Mouse (Mus musculus) heart, adult 18-20 months (tissue): ENCODE results near the gene H2afz. TPM values are rescaled to one million over a fixed set of nuclear protein-coding genes. Genes with fewer than 3 reads are reported as not detected.

Experiments
- total RNA-seq, 2 experiments: library from RNA; stranded (reverse); gene quantifications; 2 replicates each; pipeline ENCODE4 v1.2.3; 2021

Gene H2afz
- total RNA-seq, 2 experiments from 2014 or later, result 61.7 to 65.4 TPM

Other genes starting within 250 kb of the H2afz start
- 1 to 10 TPM; 1.3 to 1.8 TPM for gene Ddit4l, start 242.9 kb upstream of the H2afz start, total RNA-seq
- not detected for gene Gm21962, start 193.0 kb upstream of the H2afz start, total RNA-seq
- gene Dnajb14, start 3.2 kb downstream of the H2afz start, total RNA-seq, result 10 to 100 TPM; 11.5 to 12.4 TPM
- gene Lamtor3, start 54.0 kb downstream of the H2afz start, total RNA-seq, result 10 to 100 TPM; 93.5 to 93.8 TPM
- 1 to 10 TPM; 5.4 to 9.7 TPM for gene Dapp1, start 117.1 kb downstream of the H2afz start, total RNA-seq
- 10 to 100 TPM; 37.3 to 51.9 TPM for gene 1110002E22Rik, start 200.6 kb downstream of the H2afz start, total RNA-seq
- 1 to 10 TPM; 1.1 to 1.2 TPM for gene Gm5105, start 202.9 kb downstream of the H2afz start, total RNA-seq